Mouse (Mus musculus) E14TG2a.4 (cell line): ENCODE data around the gene Zfp334.
A peak's percentile ranks its signal among the peaks of the same experiment; 100 is the strongest.

Experiments used
- H3K27me3 ChIP-seq: 2 replicates; pipeline ENCODE4 v1.6.1; 2014; ENCODE audit warnings: low read length, control low read depth; ENCODE audit not compliant: insufficient read depth
- H3K36me3 ChIP-seq: 2 replicates; pipeline ENCODE4 v1.6.1; 2014; ENCODE audit warnings: low read length, control low read depth; ENCODE audit not compliant: insufficient read depth
- H3K4me1 ChIP-seq: replicated peaks from 2 replicates; pipeline ENCODE4 v1.6.1; 2014; ENCODE audit warnings: low read depth, low read length, control low read depth
- H3K4me3 ChIP-seq: replicated peaks from 2 replicates; pipeline ENCODE4 v1.5.1; 2014; ENCODE audit warnings: mild to moderate bottlenecking, low read length
- H3K9me3 ChIP-seq: 2 replicates; pipeline ENCODE4 v1.6.1; 2014; ENCODE audit warnings: low read length, control low read depth
- CTCF ChIP-seq: conservative IDR thresholded peaks from 2 replicates; pipeline ENCODE4 v1.5.1; 2014; ENCODE audit warnings: low read length
- NANOG ChIP-seq: IDR thresholded peaks from 2 replicates; pipeline ENCODE4 v1.6.1; 2014; ENCODE audit warnings: borderline replicate concordance, low read length, mixed read lengths
- POU5F1 ChIP-seq: IDR thresholded peaks from 2 replicates; pipeline ENCODE4 v1.6.1; 2014; ENCODE audit warnings: low read length, borderline replicate concordance

Gene Zfp334

GRCm38 (mm10) chr2:165392156-165392555 is 4.1 kb upstream of the Zfp334 start:
- peaks cover 28% of the 10 kb centered on the region for H3K27me3 ChIP-seq
- H3K4me3 ChIP-seq: no peak overlapping the region
- peaks cover 24% of the 10 kb centered on the region for H3K4me1 ChIP-seq
- no peaks in the 10 kb centered on the region for H3K36me3 ChIP-seq
- peaks cover 4% of the 10 kb centered on the region; the same call in 1 of the 2 replicates for H3K9me3 ChIP-seq
- TF ChIP-seq CTCF: no peak
- no peak for TF ChIP-seq NANOG
- TF ChIP-seq POU5F1: no peak

DNA sequence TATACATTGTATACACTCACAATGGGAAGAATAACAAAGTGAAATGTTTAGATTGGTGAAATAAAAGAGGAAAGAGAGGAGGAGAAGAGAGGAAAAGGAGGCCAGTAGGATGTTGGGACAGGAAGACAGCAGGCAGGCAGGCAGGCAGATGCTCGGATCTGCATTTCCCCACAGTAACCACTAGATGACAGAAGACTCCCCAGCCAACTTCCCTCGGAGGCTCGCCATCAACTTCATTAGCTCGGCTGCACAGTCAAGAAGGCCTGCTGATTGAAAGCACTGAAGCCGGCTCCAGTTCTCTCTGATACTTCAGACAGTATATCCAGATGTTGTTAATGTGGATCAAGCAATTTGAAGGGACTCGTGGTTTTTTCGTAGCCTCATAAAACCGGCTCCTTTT is 3.5 kb upstream of the Zfp334 start:
- Histone ChIP-seq H3K9me3 (peaks cover 4% of the 10 kb centered on the region; the same call in 1 of the 2 replicates), H3K27me3 (peaks cover 31% of the 10 kb centered on the region), H3K4me1 (peaks cover 19% of the 10 kb centered on the region), H3K36me3 (peaks cover 3% of the 10 kb centered on the region; the same call in 1 of the 2 replicates), H3K4me3 (no peak overlapping the region)
- TF ChIP-seq NANOG (no peak), CTCF (peak; percentile 89)

GRCm38 (mm10) chr2:165389299-165389952 is 1.4 kb upstream of the Zfp334 start:
- H3K4me1 ChIP-seq: peaks cover 5% of the 10 kb centered on the region; the same call in 1 of the 2 replicates
- peaks cover 21% of the 10 kb centered on the region for H3K36me3 ChIP-seq
- no peak overlapping the region for H3K4me3 ChIP-seq
- H3K9me3 ChIP-seq: peaks cover 4% of the 10 kb centered on the region; the same call in 1 of the 2 replicates
- H3K27me3 ChIP-seq: peaks cover 30% of the 10 kb centered on the region
- TF ChIP-seq CTCF: no peak
- TF ChIP-seq NANOG: no peak
- no peak for TF ChIP-seq POU5F1

DNA sequence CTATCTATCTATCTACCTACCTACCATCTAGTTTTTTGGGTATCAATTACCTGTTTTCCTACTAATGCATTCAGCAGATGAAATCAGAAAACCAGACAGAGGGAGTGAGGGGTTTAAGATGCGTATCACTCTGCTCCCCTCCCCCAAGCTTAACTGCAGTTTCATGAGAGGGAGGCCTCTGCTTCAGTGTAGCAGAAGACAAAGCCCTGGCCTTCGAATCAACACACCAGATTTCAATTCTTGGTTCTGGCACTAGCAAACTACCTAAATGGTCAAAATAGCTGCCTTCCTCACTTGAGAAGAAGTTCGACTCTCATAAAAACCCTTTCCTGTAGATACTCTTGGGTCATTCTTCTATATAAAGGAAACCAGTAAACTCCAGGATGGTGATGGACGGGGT is 689 bp downstream of the Zfp334 start:
- Histone ChIP-seq H3K36me3 (peaks cover 42% of the 10 kb centered on the region), H3K4me1 (peaks cover 5% of the 10 kb centered on the region; the same call in 1 of the 2 replicates), H3K27me3 (peaks cover 44% of the 10 kb centered on the region), H3K9me3 (no peaks in the 10 kb centered on the region), H3K4me3 (peak overlapping the region; percentile 82)
- no peak for TF ChIP-seq POU5F1
- no peak for TF ChIP-seq NANOG
- no peak for TF ChIP-seq CTCF

- no peak for TF ChIP-seq NANOG
- no peak for TF ChIP-seq POU5F1
- TF ChIP-seq CTCF: no peak
- peaks cover 67% of the 10 kb centered on the region for H3K36me3 ChIP-seq
Observed at GRCm38 (mm10) chr2:165380050-165380449, 8.0 kb downstream of the Zfp334 start.

DNA sequence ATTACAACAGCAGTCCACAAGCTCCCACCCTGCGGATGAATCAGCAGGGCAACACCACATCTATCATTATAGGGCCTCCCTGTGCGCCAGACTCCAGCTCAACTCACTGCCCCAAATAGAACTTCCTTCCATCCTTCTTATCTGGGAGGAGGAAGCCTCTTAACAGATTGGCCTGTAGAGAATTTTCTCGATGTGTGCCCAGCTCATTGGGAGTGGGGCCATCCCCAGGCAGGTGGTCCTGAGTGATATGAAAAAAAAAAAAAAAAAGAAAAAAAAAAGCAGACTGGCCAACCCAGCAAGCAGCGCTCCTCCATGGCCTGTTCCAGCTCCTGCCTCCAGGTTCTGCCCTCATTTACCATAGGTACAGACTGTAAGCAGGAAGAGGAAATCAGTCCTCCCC is 12.1 kb downstream of the Zfp334 start:
- peaks cover 20% of the 10 kb centered on the region for H3K27me3 ChIP-seq
- H3K36me3 ChIP-seq: peaks cover 30% of the 10 kb centered on the region
- peaks cover 20% of the 10 kb centered on the region for H3K4me1 ChIP-seq
- TF ChIP-seq NANOG: no peak
- TF ChIP-seq CTCF: no peak
- no peak for TF ChIP-seq POU5F1
- H3K9me3 ChIP-seq: 0 out of 2 replicates have a peak, but pooled peaks cover 4% of the 10 kb centered on the region
- H3K4me3 ChIP-seq: no peak overlapping the region

More at GRCm38 (mm10) chr2:165380050-165380449, 8.0 kb downstream of the Zfp334 start:
- peaks cover 54% of the 10 kb centered on the region for H3K27me3 ChIP-seq
- H3K4me1 ChIP-seq: peaks cover 22% of the 10 kb centered on the region
- H3K4me3 ChIP-seq: peak overlapping the region; percentile 46
- H3K9me3 ChIP-seq: 0 out of 2 replicates have a peak, but pooled peaks cover 4% of the 10 kb centered on the region

DNA sequence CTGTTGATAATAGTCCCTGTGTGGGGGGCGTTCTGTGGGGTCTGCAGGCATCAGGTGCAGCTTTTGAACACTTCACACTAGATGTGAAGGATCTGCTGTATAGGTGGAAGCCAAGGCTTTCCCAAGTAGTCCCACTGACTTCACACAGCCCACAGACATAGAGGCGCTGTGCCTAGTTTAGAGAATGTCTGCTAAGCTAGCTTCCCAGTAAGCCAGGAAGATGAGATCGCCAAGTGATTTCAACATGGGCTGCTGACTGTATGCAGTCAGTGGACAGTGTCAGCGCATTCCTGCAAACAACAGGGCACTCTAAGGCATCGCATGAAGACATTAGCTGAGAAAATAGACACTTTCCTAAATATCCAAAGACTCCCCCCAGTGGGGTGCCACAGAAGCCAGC is 12.6 kb downstream of the Zfp334 start:
- peaks cover 24% of the 10 kb centered on the region for H3K36me3 ChIP-seq
- no peaks in the 10 kb centered on the region for H3K9me3 ChIP-seq
- peaks cover 17% of the 10 kb centered on the region for H3K27me3 ChIP-seq
- peaks cover 20% of the 10 kb centered on the region for H3K4me1 ChIP-seq
- no peak overlapping the region for H3K4me3 ChIP-seq
- TF ChIP-seq POU5F1 (no peak), CTCF (no peak)

DNA sequence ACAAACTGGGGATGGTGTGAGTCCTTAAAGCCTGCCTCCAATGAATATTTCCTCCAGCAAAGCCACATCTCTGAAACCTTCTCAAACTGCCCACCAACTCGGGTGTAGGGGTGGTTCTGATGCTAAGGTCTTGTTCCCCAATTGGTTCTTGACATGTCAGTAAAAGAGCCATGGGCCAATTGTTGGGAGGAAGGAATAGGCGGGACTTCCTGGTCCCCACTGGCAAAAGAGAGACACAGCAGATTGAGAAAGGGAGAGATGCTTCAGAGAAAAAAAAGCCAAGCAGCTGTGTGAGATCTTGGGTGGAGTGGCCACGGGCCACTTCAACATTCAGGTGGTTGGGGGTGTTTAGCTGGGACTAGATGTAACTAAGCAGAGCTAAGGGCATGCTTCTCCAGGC is 17.0 kb downstream of the Zfp334 start:
- Histone ChIP-seq H3K27me3 (peaks cover 19% of the 10 kb centered on the region), H3K4me1 (peaks cover 30% of the 10 kb centered on the region), H3K9me3 (no peaks in the 10 kb centered on the region), H3K36me3 (no peaks in the 10 kb centered on the region), H3K4me3 (peak overlapping the region; percentile 61)
- TF ChIP-seq CTCF (no peak), POU5F1 (no peak), NANOG (no peak)

- no peak overlapping the region for H3K4me3 ChIP-seq
Observed at GRCm38 (mm10) chr2:165370348-165370747, 17.7 kb downstream of the Zfp334 start.

More at GRCm38 (mm10) chr2:165370348-165370747, 17.7 kb downstream of the Zfp334 start:
- H3K9me3 ChIP-seq: no peaks in the 10 kb centered on the region
- H3K27me3 ChIP-seq: peaks cover 23% of the 10 kb centered on the region
- no peaks in the 10 kb centered on the region for H3K36me3 ChIP-seq
- peaks cover 30% of the 10 kb centered on the region for H3K4me1 ChIP-seq
- TF ChIP-seq NANOG (no peak), POU5F1 (no peak), CTCF (no peak)
